Mouse (Mus musculus) limb, embryonic 10.5 days (tissue): ENCODE data around the gene Pbx1. TPM values are rescaled to one million over a fixed set of nuclear protein-coding genes. Genes with fewer than 3 reads are reported as not detected.

Experiments
- DNase-seq: peaks from one replicate; pipeline ENCODE4 v3.0.0-alpha.2; 2017; ENCODE audit warnings: low spot score
- H3K27ac ChIP-seq: fragments of 300-500 bp; sonication (generic); 2 replicates; pipeline ENCODE4 v1.5.1; 2016; ENCODE audit warnings: mild to moderate bottlenecking
- H3K27me3 ChIP-seq: fragments of 300-500 bp; sonication (generic); 2 replicates; pipeline ENCODE4 v1.6.1; 2016; ENCODE audit warnings: low read depth, mild to moderate bottlenecking; ENCODE audit not compliant: poor library complexity, severe bottlenecking
- H3K36me3 ChIP-seq: fragments of 300-500 bp; sonication (generic); 2 replicates; pipeline ENCODE4 v1.6.1; 2016; ENCODE audit warnings: mild to moderate bottlenecking, moderate library complexity
- H3K4me1 ChIP-seq: fragments of 300-500 bp; sonication (generic); 2 replicates; pipeline ENCODE4 v1.6.1; 2016
- H3K4me3 ChIP-seq: fragments of 300-500 bp; sonication (generic); 2 replicates; pipeline ENCODE4 v1.5.1; 2016; ENCODE audit warnings: mild to moderate bottlenecking, moderate library complexity
- H3K9me3 ChIP-seq: fragments of 300-500 bp; sonication (generic); replicated peaks from 2 replicates; pipeline ENCODE4 v1.6.1; 2016; ENCODE audit warnings: mild to moderate bottlenecking
- WGBS: fragments of 180-500 bp; shearing (Covaris S2); methylation state at CpG from one replicate; pipeline ENCODE4 v1.1.7; 2016; 5-methylcytosine and 5-hydroxymethylcytosine counted together
- polyA plus RNA-seq: library from polyadenylated mRNA; unstranded; fragments of >200 nt; fragmentation: Nextera tagmentation; extraction: Ambion mirVana; gene quantifications from 2 replicates; pipeline ENCODE4 v1.2.1, GENCODE M21; 2016

Gene Pbx1
- polyA plus RNA-seq, 1 experiment from 2014 or later = 55.9 TPM

- Histone ChIP-seq H3K4me3 (no peak overlapping the region), H3K36me3 (peaks cover 13% of the 10 kb centered on the region), H3K27me3 (no peaks in the 10 kb centered on the region), H3K27ac (peak overlapping the region; percentile 37; the same call in 1 of the 2 replicates), H3K4me1 (peaks cover 54% of the 10 kb centered on the region), H3K9me3 (no peaks in the 10 kb centered on the region)
- no peak for DNase-seq
- 77% methylated on average over 6 of the region's 6 CpGs for WGBS
These were observed 203.1 kb downstream of the Pbx1 start for GRCm38 (mm10) chr1:168228756-168229526.

GRCm38 (mm10) chr1:168226150-168226549, 205.9 kb downstream of the Pbx1 start:
- WGBS = 77% methylated on average over 6 of the region's 6 CpGs
- DNase-seq = no peak
- no peaks in the 10 kb centered on the region for H3K9me3 ChIP-seq
- no peak overlapping the region for H3K4me3 ChIP-seq
- peaks cover 5% of the 10 kb centered on the region for H3K36me3 ChIP-seq
- H3K27ac ChIP-seq = no peak overlapping the region
- no peaks in the 10 kb centered on the region for H3K27me3 ChIP-seq
- peaks cover 53% of the 10 kb centered on the region for H3K4me1 ChIP-seq

GRCm38 (mm10) chr1:168225595-168226127, 206.4 kb downstream of the Pbx1 start:
- Histone ChIP-seq H3K27ac (no peak overlapping the region), H3K4me1 (peaks cover 53% of the 10 kb centered on the region)
- 91% methylated on average over 7 of the region's 7 CpGs for WGBS

GRCm38 (mm10) chr1:168224218-168224617, 207.9 kb downstream of the Pbx1 start:
- Histone ChIP-seq H3K27ac (no peak overlapping the region), H3K9me3 (no peaks in the 10 kb centered on the region), H3K4me3 (no peak overlapping the region), H3K4me1 (peaks cover 53% of the 10 kb centered on the region), H3K27me3 (no peaks in the 10 kb centered on the region), H3K36me3 (peaks cover 5% of the 10 kb centered on the region)
- no peak for DNase-seq
- 88% methylated on average over 5 of the region's 5 CpGs for WGBS

More at GRCm38 (mm10) chr1:168225595-168226127, 206.4 kb downstream of the Pbx1 start:
- Histone ChIP-seq H3K9me3 (no peaks in the 10 kb centered on the region), H3K36me3 (peaks cover 5% of the 10 kb centered on the region), H3K4me3 (no peak overlapping the region), H3K27me3 (no peaks in the 10 kb centered on the region)
- no peak for DNase-seq

- no peaks in the 10 kb centered on the region for H3K27me3 ChIP-seq
- no peaks in the 10 kb centered on the region for H3K9me3 ChIP-seq
- H3K36me3 ChIP-seq = peaks cover 5% of the 10 kb centered on the region
- peaks cover 58% of the 10 kb centered on the region for H3K4me1 ChIP-seq
- no peak overlapping the region for H3K27ac ChIP-seq
- WGBS = 94% methylated on average over 7 of the region's 7 CpGs
- DNase-seq = no peak
- H3K4me3 ChIP-seq = no peak overlapping the region
These were observed 209.3 kb downstream of the Pbx1 start for GRCm38 (mm10) chr1:168222794-168223193.

GRCm38 (mm10) chr1:168221071-168221521, 211.0 kb downstream of the Pbx1 start:
- DNase-seq = no peak
- Histone ChIP-seq H3K27me3 (no peaks in the 10 kb centered on the region), H3K4me1 (peaks cover 61% of the 10 kb centered on the region), H3K27ac (no peak overlapping the region), H3K36me3 (peaks cover 5% of the 10 kb centered on the region), H3K9me3 (no peaks in the 10 kb centered on the region), H3K4me3 (no peak overlapping the region)
- 74% methylated on average over 14 of the region's 14 CpGs for WGBS

GRCm38 (mm10) chr1:168215896-168216747, 215.9 kb downstream of the Pbx1 start:
- no peak overlapping the region for H3K4me3 ChIP-seq
- H3K9me3 ChIP-seq = no peaks in the 10 kb centered on the region
- H3K4me1 ChIP-seq = peaks cover 68% of the 10 kb centered on the region
- no peaks in the 10 kb centered on the region for H3K27me3 ChIP-seq
- WGBS = 88% methylated on average over 17 of the region's 17 CpGs
- no peak for DNase-seq
- no peak overlapping the region for H3K27ac ChIP-seq
- H3K36me3 ChIP-seq = no peaks in the 10 kb centered on the region

- H3K4me1 ChIP-seq = peaks cover 62% of the 10 kb centered on the region
- no peak overlapping the region for H3K4me3 ChIP-seq
- no peaks in the 10 kb centered on the region for H3K9me3 ChIP-seq
- H3K27me3 ChIP-seq = no peaks in the 10 kb centered on the region
- H3K27ac ChIP-seq = no peak overlapping the region
- no peak for DNase-seq
- peaks cover 1% of the 10 kb centered on the region for H3K36me3 ChIP-seq
- WGBS = 74% methylated on average over 6 of the region's 6 CpGs
These were observed 216.6 kb downstream of the Pbx1 start for GRCm38 (mm10) chr1:168215468-168215867.

- no peak overlapping the region for H3K27ac ChIP-seq
- H3K36me3 ChIP-seq = peaks cover 13% of the 10 kb centered on the region
- no peaks in the 10 kb centered on the region for H3K9me3 ChIP-seq
- peak; percentile 87 for DNase-seq
- peaks cover 48% of the 10 kb centered on the region for H3K4me1 ChIP-seq
- 10% methylated on average over 5 of the region's 5 CpGs for WGBS
- H3K27me3 ChIP-seq = no peaks in the 10 kb centered on the region
- no peak overlapping the region for H3K4me3 ChIP-seq
These were observed 218.0 kb downstream of the Pbx1 start for GRCm38 (mm10) chr1:168214040-168214443.

- peaks cover 17% of the 10 kb centered on the region for H3K36me3 ChIP-seq
- no peaks in the 10 kb centered on the region for H3K9me3 ChIP-seq
- peaks cover 44% of the 10 kb centered on the region for H3K4me1 ChIP-seq
- WGBS = 28% methylated on average over 3 of the region's 3 CpGs
- no peak for DNase-seq
- no peaks in the 10 kb centered on the region for H3K27me3 ChIP-seq
- no peak overlapping the region for H3K27ac ChIP-seq
- no peak overlapping the region for H3K4me3 ChIP-seq
These were observed 218.5 kb downstream of the Pbx1 start for GRCm38 (mm10) chr1:168213595-168213994.

GRCm38 (mm10) chr1:168210401-168210800, 221.7 kb downstream of the Pbx1 start:
- Histone ChIP-seq H3K27me3 (no peaks in the 10 kb centered on the region), H3K4me3 (no peak overlapping the region), H3K27ac (no peak overlapping the region), H3K4me1 (peaks cover 20% of the 10 kb centered on the region), H3K9me3 (no peaks in the 10 kb centered on the region), H3K36me3 (peaks cover 49% of the 10 kb centered on the region)
- DNase-seq = no peak
- WGBS = 93% methylated on average over 5 of the region's 5 CpGs

GRCm38 (mm10) chr1:168200570-168201156, 231.4 kb downstream of the Pbx1 start:
- H3K36me3 ChIP-seq = peaks cover 85% of the 10 kb centered on the region
- no peaks in the 10 kb centered on the region for H3K27me3 ChIP-seq
- H3K27ac ChIP-seq = no peak overlapping the region
- no peak for DNase-seq
- no peaks in the 10 kb centered on the region for H3K9me3 ChIP-seq
- no peak overlapping the region for H3K4me3 ChIP-seq
- WGBS = 91% methylated on average over 13 of the region's 13 CpGs
- no peaks in the 10 kb centered on the region for H3K4me1 ChIP-seq
